Mouse (Mus musculus) heart, postnatal 0 days (tissue): Measurements from ENCODE around the gene Cldn19.

Experiments used
- CTCF ChIP-seq: IDR thresholded peaks from 2 replicates; pipeline ENCODE4 v1.5.1; 2016; ENCODE audit warnings: antibody characterized with exemption, control low read depth, low read depth
- EP300 ChIP-seq: IDR thresholded peaks from 2 replicates; pipeline ENCODE4 v1.6.1; 2016; ENCODE audit warnings: antibody characterized with exemption, low read depth

GRCm38 (mm10) chr4:119234348-119234747 lies 20.9 kb upstream of the Cldn19 start:
- TF ChIP-seq CTCF (no peak), EP300 (no peak)
